Mouse (Mus musculus): Measurements from ENCODE around the gene Spg21. TPM values are rescaled to one million over a fixed set of nuclear protein-coding genes. Genes with fewer than 3 reads are reported as not detected.

Spg21 gene
- polyA plus RNA-seq, 1 experiment from 2014 or later = 93.8 TPM

DNA sequence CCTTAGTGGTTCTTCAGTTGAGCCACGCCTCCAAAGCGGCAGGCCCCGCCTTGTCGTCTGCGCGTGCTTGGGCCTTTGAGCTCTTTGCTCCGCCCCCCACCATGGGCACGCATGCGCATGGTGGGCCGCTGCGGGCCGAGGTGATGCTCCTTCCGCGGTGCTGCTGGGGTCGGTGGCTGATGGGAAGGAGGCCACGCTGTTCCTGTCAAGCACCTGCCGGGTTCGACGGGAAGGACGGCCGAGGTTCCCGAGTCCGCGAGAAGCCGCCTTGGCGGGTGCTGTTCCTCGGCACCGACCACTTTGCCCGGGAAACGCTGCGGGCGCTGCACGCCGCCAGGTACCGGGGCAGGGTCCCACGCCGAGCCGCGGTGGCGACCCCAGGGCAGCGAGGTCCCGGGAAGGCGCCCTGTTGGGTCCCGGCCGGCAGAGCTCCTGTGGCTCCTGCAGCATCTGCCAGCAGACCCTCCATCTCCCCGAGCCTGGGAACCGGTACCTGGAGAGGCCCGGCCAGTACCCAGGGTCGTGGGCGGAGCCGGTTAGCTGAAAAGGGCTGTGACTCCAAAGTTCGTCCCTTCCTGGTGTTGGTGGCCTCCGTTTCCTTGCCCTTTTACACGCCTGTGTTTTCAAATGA lies 25.0 kb upstream of the Spg21 start, which contains the start of gene Mtfmt:
TSS of gene Mtfmt (plus strand) at position 112 of the 631 bp plus-strand sequence.
- Histone ChIP-seq H3K4me1 (peaks cover 10% of the 10 kb centered on the region), H3K36me3 (replicated peaks) (peaks cover 27% of the 10 kb centered on the region), H3K9me3 (no peaks in the 10 kb centered on the region), H3K27ac (peak within 1 kb of the TSS; percentile 89), H3K27me3 (ENCODE audit: poor library complexity, severe bottlenecking) (no peaks in the 10 kb centered on the region), H3K4me3 (peak within 1 kb of the TSS; percentile 97)
- under 1% methylated on average over 54 of the region's 54 CpGs for WGBS
- peak; percentile 89 for DNase-seq (ENCODE audit: extremely low spot score, low spot score)

DNA sequence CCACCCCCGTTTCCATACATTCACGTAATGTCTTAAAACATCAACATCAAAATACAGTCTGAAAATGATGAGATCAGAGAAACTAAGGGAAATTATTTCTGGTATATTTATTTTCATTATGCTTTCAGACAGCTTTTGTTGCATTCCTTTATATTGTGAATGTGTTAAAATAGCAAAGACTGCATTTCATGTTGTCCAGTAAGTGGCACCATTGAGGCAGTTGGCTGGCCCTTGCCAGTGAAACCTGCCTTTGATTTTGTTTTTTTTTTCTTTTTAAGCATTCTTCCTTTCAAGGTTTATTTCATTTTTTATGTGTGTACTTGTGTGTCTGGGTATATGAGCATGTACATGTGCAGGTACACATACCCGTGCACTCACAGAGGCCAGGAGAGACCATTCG lies 16.1 kb upstream of the Spg21 start:
- Histone ChIP-seq H3K4me1 (no peaks in the 10 kb centered on the region), H3K27me3 (ENCODE audit: poor library complexity, severe bottlenecking) (no peaks in the 10 kb centered on the region), H3K4me3 (no peak overlapping the region), H3K27ac (no peak overlapping the region), H3K36me3 (replicated peaks) (peaks cover 86% of the 10 kb centered on the region), H3K9me3 (no peaks in the 10 kb centered on the region)
- 96% methylated on average over 4 of the region's 4 CpGs for WGBS
- DNase-seq (ENCODE audit: extremely low spot score, low spot score) = no peak

DNA sequence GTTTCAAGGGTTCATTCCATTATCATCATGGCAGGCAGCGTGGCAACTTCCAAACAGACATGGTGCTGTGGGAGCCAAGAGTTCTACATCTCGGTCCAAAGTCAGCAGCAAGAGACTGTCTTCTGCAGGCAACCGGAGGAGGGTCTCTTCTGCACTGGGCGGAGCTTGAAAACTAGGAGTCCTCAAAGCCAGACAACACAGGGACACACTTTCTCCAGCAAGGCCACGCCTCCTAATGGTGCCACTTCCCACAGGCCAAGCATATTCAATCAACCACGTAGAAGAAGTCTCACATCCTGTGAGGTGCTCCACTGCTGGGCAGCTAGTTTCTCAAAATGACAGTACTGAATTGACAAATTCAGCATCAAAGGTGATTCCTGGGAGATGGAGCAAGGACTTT lies 12.8 kb upstream of the Spg21 start:
- Histone ChIP-seq H3K9me3 (no peaks in the 10 kb centered on the region), H3K4me3 (no peak overlapping the region), H3K27ac (no peak overlapping the region), H3K27me3 (ENCODE audit: poor library complexity, severe bottlenecking) (no peaks in the 10 kb centered on the region), H3K4me1 (no peaks in the 10 kb centered on the region), H3K36me3 (replicated peaks) (peaks cover 89% of the 10 kb centered on the region)
- WGBS = 92% methylated on average over 6 of the region's 6 CpGs
- no peak for DNase-seq (ENCODE audit: extremely low spot score, low spot score)

DNA sequence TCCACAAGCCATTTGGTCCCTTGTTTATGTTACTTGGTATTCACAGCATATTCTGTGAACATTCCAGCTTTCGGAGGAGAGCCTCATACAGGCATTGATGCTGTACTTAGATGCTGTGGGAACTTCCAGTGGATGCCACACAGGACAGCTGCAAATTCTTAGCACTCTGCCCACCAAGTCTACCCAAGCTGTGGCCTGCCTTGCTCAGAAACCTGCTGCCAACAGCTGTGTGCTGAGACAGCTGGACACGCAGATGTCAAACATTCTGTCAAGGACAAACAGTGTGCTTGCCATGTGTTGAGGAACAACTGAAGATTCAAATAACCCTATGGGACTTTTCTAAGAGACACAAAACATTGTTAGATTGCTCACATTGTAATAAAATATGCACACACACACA lies 1.8 kb upstream of the Spg21 start:
- no peak for DNase-seq (ENCODE audit: extremely low spot score, low spot score)
- 94% methylated on average over 2 of the region's 2 CpGs for WGBS

DNA sequence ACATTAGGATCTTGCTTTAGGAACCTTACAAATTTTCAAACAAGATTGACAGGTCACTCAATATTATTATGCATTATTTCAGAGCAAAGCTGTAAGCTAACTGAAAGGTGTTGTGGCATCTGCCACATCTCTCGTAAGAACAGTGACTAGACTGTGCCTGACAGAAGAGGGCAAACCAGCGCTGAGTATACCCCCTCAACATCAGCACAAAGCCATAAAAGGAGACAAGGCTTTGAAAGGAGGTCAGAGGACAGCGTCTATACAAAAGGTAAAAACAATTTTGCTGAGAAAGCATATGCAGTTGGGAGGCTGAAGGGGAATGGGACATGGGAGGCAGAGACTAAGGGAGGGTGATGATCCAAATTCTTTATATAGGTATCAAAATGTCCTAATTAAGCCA lies 549 bp upstream of the Spg21 start:
- DNase-seq (ENCODE audit: extremely low spot score, low spot score) = no peak
- Histone ChIP-seq H3K4me1 (peaks cover 30% of the 10 kb centered on the region), H3K27me3 (ENCODE audit: poor library complexity, severe bottlenecking) (no peaks in the 10 kb centered on the region), H3K27ac (peak overlapping the region; percentile 92), H3K4me3 (peak overlapping the region; percentile 96), H3K36me3 (replicated peaks) (peaks cover 7% of the 10 kb centered on the region), H3K9me3 (no peaks in the 10 kb centered on the region)
- WGBS = 45% methylated on average over 3 of the region's 3 CpGs

More for the DNA sequence above, 1.8 kb upstream of the Spg21 start:
- H3K27me3 ChIP-seq (ENCODE audit: poor library complexity, severe bottlenecking) = no peaks in the 10 kb centered on the region
- peaks cover 30% of the 10 kb centered on the region for H3K4me1 ChIP-seq
- no peak overlapping the region for H3K27ac ChIP-seq
- H3K4me3 ChIP-seq = no peak overlapping the region
- no peaks in the 10 kb centered on the region for H3K9me3 ChIP-seq
- H3K36me3 ChIP-seq (replicated peaks) = no peaks in the 10 kb centered on the region; the same call in 1 of the 2 replicates

DNA sequence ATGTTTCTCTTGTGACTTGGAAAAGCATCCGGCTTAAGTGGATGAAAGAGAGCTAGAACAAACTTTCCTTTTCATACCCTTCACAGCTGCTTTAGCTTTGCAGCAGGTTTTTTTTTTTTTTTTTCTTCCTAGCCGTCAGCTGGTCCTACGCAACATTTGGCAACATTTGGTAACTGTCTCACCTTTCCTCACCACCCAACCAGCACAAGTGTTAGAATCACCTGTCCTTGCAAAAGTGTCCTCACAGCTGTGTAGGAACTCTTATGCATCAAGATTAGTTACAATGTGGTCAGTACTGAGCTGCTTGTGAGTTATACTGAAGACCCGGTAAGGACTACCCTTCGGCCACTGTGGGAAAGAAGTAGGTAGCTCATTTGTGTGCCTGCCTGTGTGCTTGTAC lies 1.8 kb downstream of the Spg21 start:
- no peak for DNase-seq (ENCODE audit: extremely low spot score, low spot score)
- Histone ChIP-seq H3K27ac (no peak overlapping the region), H3K27me3 (ENCODE audit: poor library complexity, severe bottlenecking) (no peaks in the 10 kb centered on the region), H3K9me3 (no peaks in the 10 kb centered on the region), H3K4me1 (peaks cover 30% of the 10 kb centered on the region), H3K4me3 (no peak overlapping the region), H3K36me3 (replicated peaks) (peaks cover 26% of the 10 kb centered on the region)
- 92% methylated on average over 5 of the region's 5 CpGs for WGBS

DNA sequence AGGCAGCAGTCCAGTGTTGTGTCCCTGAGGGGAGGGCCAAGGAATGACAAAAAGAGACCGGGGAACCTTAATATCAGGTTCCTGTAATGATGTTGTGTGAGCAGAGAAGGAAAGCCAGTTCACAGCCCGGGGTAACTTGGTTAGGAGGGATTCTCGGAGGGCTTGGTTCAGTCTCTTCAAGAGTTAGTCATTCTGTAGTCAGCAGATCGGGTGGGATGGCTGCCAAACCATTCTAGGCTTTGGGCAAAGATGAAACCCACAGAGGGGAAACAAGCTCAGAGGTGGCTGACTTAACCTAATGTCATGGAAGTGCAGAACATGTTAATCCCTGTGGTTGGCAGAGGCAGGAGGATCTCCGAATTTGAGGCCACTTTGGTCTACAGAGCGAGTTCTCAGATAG lies 3.4 kb downstream of the Spg21 start:
- no peaks in the 10 kb centered on the region for H3K27me3 ChIP-seq (ENCODE audit: poor library complexity, severe bottlenecking)
- H3K4me1 ChIP-seq = peaks cover 37% of the 10 kb centered on the region
- 93% methylated on average over 6 of the region's 6 CpGs for WGBS
- H3K4me3 ChIP-seq = no peak overlapping the region
- peaks cover 34% of the 10 kb centered on the region for H3K36me3 ChIP-seq (replicated peaks)
- no peak for DNase-seq (ENCODE audit: extremely low spot score, low spot score)
- H3K9me3 ChIP-seq = no peaks in the 10 kb centered on the region
- H3K27ac ChIP-seq = no peak overlapping the region

DNA sequence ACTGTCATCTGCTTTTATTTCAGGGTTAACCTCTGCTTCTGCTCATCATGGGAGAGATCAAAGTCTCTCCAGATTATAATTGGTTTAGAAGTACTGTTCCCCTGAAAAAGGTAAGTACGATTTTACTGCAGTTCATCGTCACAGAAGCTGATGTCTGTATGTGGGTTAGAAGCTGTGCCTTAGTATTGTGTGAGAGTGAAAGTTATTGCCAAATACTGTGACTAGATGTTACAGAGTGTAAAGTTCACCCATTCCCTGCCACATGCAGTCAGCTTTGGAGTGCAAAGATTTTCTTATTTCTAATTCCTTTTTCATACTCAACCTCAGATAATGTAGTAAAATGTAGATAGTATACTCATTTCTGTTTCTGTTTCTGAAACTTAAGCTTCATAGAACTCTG lies 4.5 kb downstream of the Spg21 start:
- Histone ChIP-seq H3K27me3 (ENCODE audit: poor library complexity, severe bottlenecking) (peaks cover 8% of the 10 kb centered on the region; the same call in 1 of the 2 replicates), H3K4me1 (peaks cover 30% of the 10 kb centered on the region), H3K4me3 (no peak overlapping the region), H3K9me3 (no peaks in the 10 kb centered on the region), H3K36me3 (replicated peaks) (peaks cover 45% of the 10 kb centered on the region), H3K27ac (no peak overlapping the region)
- DNase-seq (ENCODE audit: extremely low spot score, low spot score) = no peak
- WGBS = 90% methylated on average over 2 of the region's 2 CpGs

DNA sequence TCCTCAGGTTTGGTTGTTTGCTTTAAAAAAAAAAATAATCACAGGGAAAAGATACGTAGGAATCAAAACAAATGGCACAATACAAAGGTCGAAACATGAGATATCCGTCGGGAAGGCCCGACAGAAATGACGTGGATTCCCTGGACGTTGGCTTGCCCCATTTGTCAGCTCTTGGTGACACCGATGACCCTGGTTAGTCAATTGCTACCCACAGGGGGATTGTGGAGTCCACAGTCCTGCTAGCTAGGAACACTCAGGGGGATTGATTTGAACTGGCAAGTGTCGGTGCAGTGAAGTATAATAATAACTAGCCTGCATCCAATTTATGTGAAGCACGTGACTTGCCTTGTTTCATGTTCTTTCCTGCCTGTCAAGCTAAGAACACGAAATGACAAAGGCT lies 6.9 kb downstream of the Spg21 start:
- no peak overlapping the region for H3K4me3 ChIP-seq
- DNase-seq (ENCODE audit: extremely low spot score, low spot score) = no peak
- H3K27me3 ChIP-seq (ENCODE audit: poor library complexity, severe bottlenecking) = peaks cover 8% of the 10 kb centered on the region; the same call in 1 of the 2 replicates
- H3K36me3 ChIP-seq (replicated peaks) = peaks cover 58% of the 10 kb centered on the region
- peaks cover 23% of the 10 kb centered on the region for H3K4me1 ChIP-seq
- H3K27ac ChIP-seq = no peak overlapping the region
- no peaks in the 10 kb centered on the region for H3K9me3 ChIP-seq
- 68% methylated on average over 11 of the region's 11 CpGs for WGBS

DNA sequence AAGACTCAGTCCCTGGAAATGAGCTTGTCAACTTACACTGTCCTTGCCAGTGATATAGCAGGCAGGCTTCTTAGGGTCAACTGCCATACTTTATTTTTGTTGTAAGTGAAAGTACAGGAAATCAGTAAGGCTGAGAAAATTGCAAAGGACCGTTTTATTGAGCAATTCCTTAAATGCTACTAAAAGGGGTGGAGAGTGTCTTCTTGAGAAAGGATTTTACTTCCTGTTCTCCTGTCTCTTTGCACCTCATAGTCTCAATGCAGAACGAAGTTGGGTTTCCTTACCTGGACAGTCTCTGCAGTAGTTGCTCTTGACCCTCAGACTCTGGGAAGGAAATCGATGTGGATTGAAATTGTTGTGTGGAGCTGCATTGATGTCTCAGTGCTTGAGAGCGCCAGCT lies 12.0 kb downstream of the Spg21 start:
- H3K9me3 ChIP-seq = no peaks in the 10 kb centered on the region
- peaks cover 20% of the 10 kb centered on the region for H3K4me1 ChIP-seq
- peaks cover 14% of the 10 kb centered on the region; the same call in 1 of the 2 replicates for H3K27me3 ChIP-seq (ENCODE audit: poor library complexity, severe bottlenecking)
- 93% methylated on average over 4 of the region's 4 CpGs for WGBS
- no peak overlapping the region for H3K27ac ChIP-seq
- peaks cover 73% of the 10 kb centered on the region for H3K36me3 ChIP-seq (replicated peaks)
- H3K4me3 ChIP-seq = no peak overlapping the region
- no peak for DNase-seq (ENCODE audit: extremely low spot score, low spot score)

DNA sequence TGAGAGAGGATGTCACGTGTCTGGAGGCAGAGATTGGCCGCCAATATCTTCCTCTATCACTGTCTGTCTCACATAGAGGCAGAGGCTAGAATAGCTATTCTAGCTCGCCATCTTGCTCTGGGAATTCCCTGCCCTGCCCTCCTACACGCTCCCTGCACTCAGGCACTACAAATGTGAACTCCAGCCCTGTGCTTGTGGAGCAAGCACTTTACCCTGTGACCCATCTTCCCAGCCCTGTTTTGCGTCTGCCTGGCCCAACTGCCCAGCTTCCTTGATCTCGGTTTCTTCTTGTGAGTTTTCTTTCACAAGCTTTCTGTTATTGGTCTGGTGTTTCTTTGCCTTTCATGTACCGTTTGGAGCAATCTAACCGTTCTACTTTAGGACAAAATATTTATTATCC lies 18.4 kb downstream of the Spg21 start:
- Histone ChIP-seq H3K4me3 (no peak overlapping the region), H3K36me3 (replicated peaks) (peaks cover 91% of the 10 kb centered on the region), H3K27me3 (ENCODE audit: poor library complexity, severe bottlenecking) (0 out of 2 replicates have a peak, but pooled peaks cover 1% of the 10 kb centered on the region), H3K4me1 (no peaks in the 10 kb centered on the region), H3K9me3 (no peaks in the 10 kb centered on the region), H3K27ac (no peak overlapping the region)
- 87% methylated on average over 8 of the region's 8 CpGs for WGBS
- no peak for DNase-seq (ENCODE audit: extremely low spot score, low spot score)

DNA sequence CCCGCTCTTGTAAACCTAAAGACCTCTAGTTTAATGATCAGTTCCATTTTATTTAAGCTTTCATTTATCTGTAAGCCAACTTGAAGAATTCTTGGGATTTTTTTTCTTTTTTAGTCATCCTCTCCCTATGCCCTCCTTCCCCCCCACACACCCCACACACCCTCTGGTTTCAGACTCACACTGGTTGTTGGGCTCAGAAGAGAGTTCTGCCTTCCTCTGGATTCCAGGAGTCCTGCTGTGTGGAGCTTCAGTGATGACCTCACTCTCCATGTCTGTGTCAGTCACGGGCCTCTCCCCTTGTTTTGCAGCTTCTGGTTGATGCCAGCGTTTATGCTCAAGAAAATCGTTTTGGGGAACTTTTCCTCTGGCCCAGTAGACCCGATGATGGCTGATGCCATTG lies 19.3 kb downstream of the Spg21 start:
- no peak for DNase-seq (ENCODE audit: extremely low spot score, low spot score)
- H3K4me1 ChIP-seq = no peaks in the 10 kb centered on the region
- 93% methylated on average over 5 of the region's 5 CpGs for WGBS
- H3K27ac ChIP-seq = no peak overlapping the region
- peaks cover 91% of the 10 kb centered on the region for H3K36me3 ChIP-seq (replicated peaks)
- no peak overlapping the region for H3K4me3 ChIP-seq
- H3K27me3 ChIP-seq (ENCODE audit: poor library complexity, severe bottlenecking) = no peaks in the 10 kb centered on the region
- no peaks in the 10 kb centered on the region for H3K9me3 ChIP-seq

DNA sequence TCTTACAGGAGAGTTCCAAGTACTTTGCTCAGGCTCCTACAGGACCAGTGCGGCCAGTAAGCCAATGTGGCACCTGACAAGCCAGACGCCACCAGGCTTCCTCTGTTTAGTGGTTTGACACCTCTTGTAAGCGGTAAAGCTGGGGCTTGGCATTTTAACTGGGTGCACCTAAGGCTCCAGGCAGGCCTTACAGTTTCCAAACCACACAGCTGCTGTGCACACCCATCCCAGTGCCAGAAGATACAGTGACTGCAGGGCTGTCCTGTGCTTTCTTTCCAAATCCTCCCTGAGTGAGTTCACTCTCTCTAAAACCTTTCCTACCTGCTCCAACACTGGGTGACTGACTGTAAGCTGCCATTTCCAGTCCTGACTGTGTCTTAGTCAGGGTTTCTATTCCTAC lies 30.7 kb downstream of the Spg21 start:
- Histone ChIP-seq H3K4me1 (no peaks in the 10 kb centered on the region), H3K4me3 (no peak overlapping the region), H3K27me3 (ENCODE audit: poor library complexity, severe bottlenecking) (no peaks in the 10 kb centered on the region), H3K9me3 (no peaks in the 10 kb centered on the region), H3K27ac (no peak overlapping the region), H3K36me3 (replicated peaks) (peaks cover 27% of the 10 kb centered on the region)
- no peak for DNase-seq (ENCODE audit: extremely low spot score, low spot score)
- 89% methylated on average over 3 of the region's 3 CpGs for WGBS

DNA sequence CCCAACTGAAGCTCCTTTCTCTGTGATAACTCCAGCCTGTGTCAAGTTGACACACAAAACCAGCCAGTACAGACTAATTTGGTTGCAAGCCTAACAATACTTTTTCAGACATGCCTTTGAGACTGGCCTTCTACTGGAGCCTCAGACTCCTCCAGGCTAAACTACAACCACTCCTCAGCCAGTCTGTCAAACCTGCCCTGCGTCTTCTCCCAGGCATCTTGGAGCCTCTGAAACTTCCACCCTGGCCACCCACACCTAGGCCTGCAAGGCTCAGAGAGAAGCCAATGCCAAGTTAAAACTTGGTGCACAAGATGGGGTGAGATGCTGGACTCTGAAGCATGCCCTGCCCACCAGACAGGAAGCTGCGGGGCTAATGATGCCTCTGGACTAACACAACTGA lies 31.6 kb downstream of the Spg21 start:
- Histone ChIP-seq H3K27me3 (ENCODE audit: poor library complexity, severe bottlenecking) (no peaks in the 10 kb centered on the region), H3K36me3 (replicated peaks) (peaks cover 18% of the 10 kb centered on the region), H3K4me3 (no peak overlapping the region), H3K9me3 (no peaks in the 10 kb centered on the region), H3K4me1 (no peaks in the 10 kb centered on the region), H3K27ac (no peak overlapping the region)
- no peak for DNase-seq (ENCODE audit: extremely low spot score, low spot score)
- 87% methylated on average over 2 of the region's 2 CpGs for WGBS
